Mouse (Mus musculus) heart, adult 2 months (tissue): Measurements from ENCODE around the gene Grik1.

Experiments
- CTCF ChIP-seq: fragments of 200-600 bp; IDR thresholded peaks from 2 replicates; pipeline ENCODE4 v1.8.1; 2022; ENCODE audit warnings: antibody characterized with exemption, mild to moderate bottlenecking, moderate library complexity
- EP300 ChIP-seq: fragments of 200-500 bp; IDR thresholded peaks from 2 replicates; pipeline ENCODE4 v1.6.1; 2011; ENCODE audit warnings: low read depth, low read length, control low read depth; ENCODE audit not compliant: insufficient read depth
- POLR2A ChIP-seq: fragments of 200-500 bp; IDR thresholded peaks from 2 replicates; pipeline ENCODE4 v1.6.1; 2011; ENCODE audit warnings: mild to moderate bottlenecking, low read depth, low read length, control low read depth; ENCODE audit not compliant: insufficient read depth

GRCm38 (mm10) chr16:88087280-88087679 lies 202.8 kb downstream of the Grik1 start:
- no peak for TF ChIP-seq POLR2A
- no peak for TF ChIP-seq CTCF
- TF ChIP-seq EP300: no peak
